Mouse (Mus musculus) spleen, adult 12 weeks (tissue): ENCODE results near the gene Smdt1.
"Not testable (repeated sequence)": the region's sequence is repeated elsewhere in the genome, so short reads cannot be mapped to it uniquely, and the experiment has no call there.

ENCODE experiments used
- DNase-seq: peaks from one replicate; pipeline ENCODE4 v3.0.0; 2022; ENCODE audit warnings: low spot score

The Smdt1 gene

GRCm38 (mm10) chr15:82343368-82344287 is 4.9 kb downstream of the Smdt1 start:
- no peak for DNase-seq

DNA sequence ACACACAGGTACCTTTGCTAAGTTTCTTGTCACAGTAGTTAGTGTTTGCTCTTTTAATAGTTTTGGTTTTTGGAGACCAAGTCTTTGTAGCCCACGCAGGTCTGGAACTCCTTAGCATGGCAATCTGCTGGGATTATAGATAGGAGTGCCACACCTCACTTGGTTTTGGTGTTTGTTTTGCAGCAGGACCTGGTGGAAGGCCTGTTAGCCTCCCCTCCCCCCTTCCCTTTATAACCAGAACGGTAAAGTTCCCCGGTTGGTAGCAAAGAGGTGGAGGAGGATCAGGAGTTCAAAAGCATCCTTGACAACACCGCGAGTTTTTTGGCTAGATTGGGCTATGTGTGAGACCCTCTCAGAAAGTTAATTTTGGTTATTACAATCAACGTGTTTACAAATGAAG is 6.2 kb downstream of the Smdt1 start:
- no peak for DNase-seq

DNA sequence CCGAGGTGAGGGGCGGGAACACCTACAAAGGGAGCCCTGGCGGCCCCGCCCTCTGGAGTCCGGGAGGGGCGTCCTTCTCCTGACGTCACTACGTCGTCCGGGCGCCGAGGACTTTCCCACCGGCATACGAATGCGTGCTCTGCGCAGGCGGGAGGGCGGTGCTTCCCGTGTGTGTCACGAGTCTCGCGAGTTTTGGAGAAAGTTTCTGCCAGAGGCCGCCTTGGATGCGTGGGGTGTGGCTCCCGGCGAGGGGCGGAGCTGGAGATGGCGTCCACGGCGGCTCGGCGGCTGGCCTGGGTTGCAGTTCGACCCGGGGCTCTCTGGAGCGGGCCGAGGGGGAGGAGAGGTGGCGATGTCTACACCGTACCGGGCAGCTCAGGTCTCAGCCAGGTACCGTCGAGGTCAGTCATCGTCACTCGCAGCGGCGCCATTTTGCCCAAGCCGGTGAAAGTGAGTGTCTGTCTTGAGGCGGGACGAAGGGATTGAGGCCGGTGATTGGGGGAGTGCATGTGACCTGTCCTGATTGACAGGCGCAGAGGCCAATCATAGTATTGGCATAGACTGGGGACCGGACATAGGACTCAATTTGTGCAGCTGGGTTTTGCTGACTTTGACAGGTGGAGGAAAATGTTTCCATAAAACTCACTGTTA is 7.2 kb downstream of the Smdt1 start:
- DNase-seq = peak; percentile 98

- DNase-seq = no peak
Observed at GRCm38 (mm10) chr15:82346580-82347302, 8.0 kb downstream of the Smdt1 start.

GRCm38 (mm10) chr15:82347303-82347676 is 8.5 kb downstream of the Smdt1 start:
- DNase-seq = no peak

DNA sequence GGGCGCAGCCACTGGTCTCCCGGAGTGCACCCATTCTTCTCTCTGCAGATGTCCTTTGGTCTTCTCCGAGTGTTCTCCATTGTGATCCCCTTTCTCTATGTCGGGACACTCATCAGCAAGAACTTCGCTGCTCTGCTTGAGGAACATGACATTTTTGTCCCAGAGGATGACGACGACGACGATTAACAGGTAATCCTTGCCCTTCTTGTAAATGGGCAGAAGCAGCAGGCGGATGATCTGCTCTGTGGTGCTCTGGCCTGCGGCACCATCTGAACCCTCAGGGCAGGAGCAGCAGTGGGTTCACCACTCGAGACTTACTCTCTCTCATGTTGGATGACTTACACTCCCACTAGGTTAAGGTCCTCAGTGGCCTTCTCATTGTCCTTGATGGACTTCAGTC is 9.1 kb downstream of the Smdt1 start:
- no peak for DNase-seq

GRCm38 (mm10) chr15:82348258-82348998 is 9.7 kb downstream of the Smdt1 start:
- DNase-seq = no peak

GRCm38 (mm10) chr15:82348999-82349341 is 10.2 kb downstream of the Smdt1 start:
- no peak for DNase-seq

- no peak for DNase-seq
Observed at GRCm38 (mm10) chr15:82350349-82350748, 11.6 kb downstream of the Smdt1 start.

- no peak for DNase-seq
Observed at GRCm38 (mm10) chr15:82351480-82351879, 12.7 kb downstream of the Smdt1 start.

DNA sequence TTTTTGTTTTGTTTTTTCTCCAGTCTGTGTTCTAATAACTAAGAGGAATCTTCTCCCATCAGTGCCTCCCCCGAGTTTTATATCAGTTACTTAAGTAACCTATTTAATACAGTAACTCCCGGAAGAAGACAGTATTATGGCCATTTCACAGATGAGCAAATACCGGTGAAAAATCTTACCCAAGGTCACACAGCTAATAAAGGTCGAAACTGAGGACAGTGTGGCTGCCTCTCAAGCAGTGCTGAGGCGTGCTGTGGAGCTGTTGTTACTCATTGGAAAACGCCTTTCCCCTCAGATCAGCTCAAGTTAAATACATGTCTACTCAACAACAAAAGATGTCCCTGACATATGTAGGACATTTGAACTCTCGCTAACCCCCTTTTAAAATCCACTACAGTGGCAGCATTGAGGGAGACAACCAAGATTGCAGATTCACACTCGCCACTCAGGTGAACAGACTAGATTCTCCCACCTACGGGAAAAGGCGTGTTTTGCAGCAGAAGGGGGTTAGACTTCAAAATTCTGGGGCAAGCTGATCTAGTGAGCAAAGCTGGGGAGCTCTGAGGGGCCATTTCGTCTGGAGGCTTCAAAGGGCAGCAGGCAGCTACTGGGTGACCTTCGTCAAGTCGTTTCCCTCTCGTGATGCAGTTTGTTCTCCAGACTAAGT is 14.5 kb downstream of the Smdt1 start:
- no peak for DNase-seq

DNA sequence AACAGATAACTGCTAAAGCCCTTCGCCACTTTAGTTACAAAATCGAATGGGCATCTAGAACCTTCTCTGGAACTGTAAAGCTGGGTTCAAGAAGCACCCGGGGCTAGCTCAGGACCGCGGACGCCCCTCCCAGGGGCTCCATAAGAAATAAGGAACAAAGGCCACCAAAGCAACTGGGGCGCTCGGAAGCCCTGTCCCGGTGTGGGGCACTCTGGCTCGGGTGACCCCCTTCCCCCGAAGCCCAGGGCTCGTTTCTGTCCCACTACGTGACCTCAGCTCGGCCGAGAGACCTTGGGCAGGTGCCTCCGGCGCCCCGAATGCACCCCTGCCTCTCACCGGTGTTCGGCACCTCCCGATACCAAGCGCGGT is 15.0 kb downstream of the Smdt1 start:
- no peak for DNase-seq

DNA sequence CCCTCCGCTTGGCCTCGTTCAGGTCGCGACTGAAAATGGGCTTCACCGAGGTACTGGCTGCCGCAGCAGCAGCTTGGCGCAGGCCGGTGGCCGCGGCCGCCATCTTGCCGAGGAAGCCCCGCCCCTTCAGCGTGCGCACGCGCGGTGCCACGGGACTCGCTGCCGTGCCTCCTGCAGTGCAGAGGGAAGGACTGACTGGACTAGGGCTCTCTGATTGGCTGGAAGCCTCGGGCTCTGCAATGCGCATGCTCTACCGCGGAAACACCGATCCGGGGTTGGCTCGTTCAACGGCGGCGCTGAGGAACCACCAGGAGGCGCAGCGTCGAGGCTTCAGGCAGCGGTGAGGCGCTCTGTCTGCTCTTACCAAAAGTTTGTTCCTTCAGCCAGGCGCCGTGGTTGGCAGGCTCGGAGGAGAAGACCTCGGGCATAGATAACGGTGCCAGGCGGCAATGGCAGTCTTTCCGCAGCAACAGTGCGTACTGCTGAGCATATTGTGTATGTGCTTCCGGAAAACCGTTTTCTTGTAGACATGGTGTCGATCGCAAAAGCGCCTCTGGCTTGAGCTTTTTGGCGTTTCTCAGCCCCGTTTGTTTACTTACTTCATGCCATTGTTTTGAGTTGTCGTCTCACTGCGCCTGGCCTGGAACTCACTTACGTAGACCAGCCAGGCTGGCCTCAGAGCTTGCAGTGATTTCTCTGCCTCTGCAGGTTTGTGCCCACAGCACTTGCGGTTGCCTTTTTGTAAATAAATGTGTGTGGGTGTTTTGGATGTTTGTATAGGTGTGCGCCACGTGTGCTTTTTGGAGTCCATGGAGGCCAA is 15.6 kb downstream of the Smdt1 start, which contains the start of gene Ndufa6:
Ndufa6 (minus strand) TSS at position 197 of the 820 bp plus-strand sequence.
- peak; percentile 95 for DNase-seq

- no peak for DNase-seq
Observed at GRCm38 (mm10) chr15:82358431-82359260, 19.9 kb downstream of the Smdt1 start.

DNA sequence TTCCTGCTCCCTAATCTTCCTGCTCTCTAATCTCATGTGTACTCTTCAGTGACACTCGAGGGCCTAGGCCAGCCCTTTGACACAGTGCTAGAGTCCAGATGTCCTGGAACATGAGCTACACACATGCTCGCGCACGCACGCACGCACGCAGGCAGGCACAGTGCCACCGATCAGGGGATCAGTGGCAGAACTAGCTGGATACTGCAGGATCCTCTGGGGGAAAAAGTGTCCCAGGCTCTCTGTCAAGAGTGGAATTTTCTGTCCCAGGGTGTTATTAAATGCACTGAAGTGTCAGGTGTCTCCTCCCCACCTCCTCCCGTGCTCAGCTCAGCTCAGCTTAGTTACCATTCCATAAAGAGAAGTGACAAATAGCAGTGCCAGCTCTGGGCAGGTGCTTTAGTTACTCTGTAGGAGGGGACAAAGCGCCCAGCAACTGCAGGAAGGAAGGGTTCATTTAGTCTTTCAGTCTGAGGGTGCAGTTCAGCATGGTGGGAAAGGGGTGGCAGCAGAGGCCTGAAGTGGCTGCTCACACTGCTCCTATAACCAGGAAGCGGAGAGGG is 22.8 kb downstream of the Smdt1 start:
- DNase-seq = no peak

- no peak for DNase-seq
Observed at GRCm38 (mm10) chr15:82362234-82362633, 23.5 kb downstream of the Smdt1 start.

DNA sequence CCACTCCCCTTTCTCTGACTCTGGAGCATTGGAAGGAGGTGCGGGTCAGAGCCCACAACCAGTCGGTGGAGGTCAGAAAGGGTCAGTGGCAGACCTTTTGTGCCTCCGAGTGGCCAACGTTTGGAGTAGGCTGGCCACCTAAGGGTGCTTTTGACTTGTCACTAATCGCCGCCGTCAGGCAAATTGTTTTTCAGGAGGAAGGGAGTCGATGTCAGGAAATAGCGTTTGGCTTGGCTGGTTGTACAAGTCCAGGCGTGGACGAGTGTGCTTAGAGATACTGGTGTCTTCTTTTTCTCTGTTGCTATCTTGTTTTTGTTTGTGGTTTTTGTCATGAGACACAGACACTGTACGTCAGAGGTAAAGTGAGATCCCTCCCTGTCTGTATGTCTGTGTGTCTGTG is 25.0 kb downstream of the Smdt1 start:
- not testable (repeated sequence) for DNase-seq

- DNase-seq = not testable (repeated sequence)
Observed at GRCm38 (mm10) chr15:82364561-82364960, 25.8 kb downstream of the Smdt1 start.

DNA sequence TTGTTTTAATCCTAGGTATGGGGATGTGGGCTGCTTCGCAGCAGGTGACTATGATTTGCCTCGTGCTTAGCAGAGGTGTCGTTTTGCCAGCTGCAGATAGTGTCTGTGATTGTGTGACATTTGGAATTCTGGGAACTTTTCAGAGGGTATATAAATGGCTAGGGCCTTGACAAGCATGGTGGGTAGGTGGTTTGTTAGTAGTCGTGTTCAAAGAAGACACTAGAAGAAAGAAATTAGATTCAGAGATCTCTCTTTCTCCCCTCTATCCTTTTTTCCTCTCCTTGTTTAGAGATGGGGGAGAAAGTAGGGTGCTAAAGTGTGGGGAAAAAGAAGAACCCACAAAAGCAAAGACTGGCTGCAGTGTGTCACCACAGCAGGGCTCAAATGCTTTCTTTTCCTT is 29.4 kb downstream of the Smdt1 start:
- DNase-seq = no peak
